Mouse (Mus musculus): ENCODE results near the gene Rph3al.

The Rph3al gene

DNA sequence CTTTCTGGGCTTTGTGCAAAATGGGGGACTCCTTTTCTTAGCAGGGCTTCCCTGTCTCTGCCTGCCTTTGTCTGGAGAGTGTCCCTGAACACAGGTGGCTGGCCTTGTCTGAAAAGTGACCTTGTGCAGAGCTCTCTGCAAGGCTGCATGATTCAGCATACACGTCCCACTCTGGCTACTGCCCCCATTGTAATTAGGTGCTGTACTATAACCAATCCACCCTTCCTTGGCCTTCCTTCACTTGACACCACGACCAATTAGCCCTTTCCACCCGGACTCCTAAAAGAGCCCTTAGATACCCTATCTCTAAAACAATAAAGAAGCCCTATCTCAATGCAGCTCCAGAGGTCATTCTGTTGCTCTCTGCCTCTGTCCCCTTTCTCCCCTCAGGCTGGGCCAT, 10.6 kb upstream of the Rph3al start:
- no peak for DNase-seq

DNA sequence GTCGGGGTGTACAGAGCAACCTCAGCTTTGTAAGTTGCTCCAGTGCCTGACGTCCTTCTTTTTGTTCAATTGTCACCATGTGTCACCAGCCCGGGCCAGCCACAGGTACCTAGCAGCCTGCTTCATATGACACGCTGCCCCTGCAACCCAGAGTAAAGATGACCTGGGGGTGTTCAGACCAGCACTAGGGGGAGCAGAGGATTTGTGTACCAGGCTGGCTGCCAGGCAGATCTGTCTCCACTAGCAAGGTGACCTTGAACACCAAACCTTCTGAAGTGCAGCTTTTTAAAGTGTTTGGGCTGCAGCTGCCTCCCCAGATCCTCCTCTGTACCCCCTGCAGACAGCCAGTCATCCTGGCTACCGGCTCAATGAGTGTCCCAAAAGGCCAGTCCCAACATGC, 9.0 kb upstream of the Rph3al start:
- DNase-seq: no peak

DNA sequence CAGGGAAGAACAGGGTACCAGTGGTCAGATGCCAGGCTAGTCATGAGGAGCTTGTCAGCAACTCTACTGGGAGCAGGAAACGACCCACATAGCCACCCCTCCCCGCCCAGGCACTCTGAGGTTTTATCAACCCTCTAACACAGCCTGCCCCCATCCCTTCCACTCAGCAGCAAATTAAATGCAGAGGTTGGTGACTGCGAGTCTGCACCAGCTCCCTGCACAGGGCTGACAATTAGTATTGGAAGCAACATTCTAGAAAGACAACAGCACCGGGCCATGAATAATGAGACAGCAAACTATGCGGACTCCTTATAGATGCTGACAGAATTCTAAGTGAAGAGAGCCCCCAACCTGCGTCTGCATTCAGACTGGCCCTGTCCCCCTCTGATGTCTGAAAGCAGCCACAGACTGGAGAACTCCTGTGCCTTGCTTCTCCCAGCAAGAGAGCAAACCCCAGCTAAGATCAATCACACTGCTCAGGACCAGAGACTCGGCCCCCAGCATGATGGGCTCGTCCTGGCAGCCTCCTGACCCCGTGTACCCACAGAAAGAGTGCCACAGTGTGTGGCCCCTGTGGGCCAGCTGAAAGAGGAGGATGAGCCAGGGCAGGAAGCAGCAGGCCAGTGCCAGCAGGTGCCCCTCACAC, 7.7 kb upstream of the Rph3al start:
- no peak for DNase-seq

DNA sequence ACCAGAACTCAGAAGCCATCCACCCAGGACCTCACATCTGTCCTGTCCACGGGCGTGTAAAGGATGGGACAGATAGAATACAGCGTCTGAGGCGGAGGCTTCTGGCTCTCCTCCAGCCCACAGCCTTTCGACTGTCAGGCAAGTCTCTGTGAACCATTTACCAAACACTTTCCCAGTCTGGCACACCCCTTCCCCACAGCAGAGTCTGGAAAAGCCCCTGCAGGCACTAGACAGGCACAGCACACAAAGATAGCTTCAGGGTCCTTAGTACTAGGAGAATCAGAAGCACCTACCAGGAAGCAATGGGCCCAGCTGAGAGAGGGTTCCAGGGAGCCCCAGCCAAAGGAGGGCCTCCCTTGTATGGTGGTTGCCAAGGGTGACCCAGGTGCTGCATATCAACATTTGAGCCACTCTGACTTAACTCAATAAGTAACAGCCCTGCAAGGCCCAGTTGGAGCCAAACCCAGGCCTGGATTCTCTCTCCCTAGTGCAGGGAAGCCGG, 808 bp downstream of the Rph3al start:
- DNase-seq: no peak

DNA sequence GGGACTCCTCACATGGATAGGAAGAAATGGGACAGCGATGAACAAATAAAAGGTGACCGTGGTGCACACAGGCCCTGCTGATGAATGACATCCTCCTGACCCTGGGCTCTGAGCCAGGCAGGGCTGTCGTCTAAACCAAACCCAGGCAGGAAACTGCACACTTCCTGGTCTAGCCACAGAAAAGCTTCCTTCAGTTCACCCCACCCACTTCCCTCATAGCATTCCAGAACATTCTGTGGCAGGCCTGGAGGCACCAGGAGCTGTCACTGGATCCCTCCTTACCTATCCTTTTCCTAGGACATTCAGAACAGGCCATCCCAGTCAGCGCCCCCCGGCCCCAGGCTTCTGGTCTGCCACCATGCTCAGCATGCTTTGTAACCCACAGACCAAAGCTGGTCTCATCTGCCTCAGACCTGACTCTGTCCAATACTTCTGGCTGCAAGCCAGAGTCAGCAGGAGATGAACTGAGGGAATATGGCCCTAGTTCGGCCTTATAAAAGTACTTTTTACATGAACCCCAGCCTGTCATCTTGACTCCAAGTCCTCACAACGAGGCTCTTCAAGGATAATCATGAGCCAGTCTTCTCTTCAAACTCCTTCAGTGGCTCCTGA, 2.3 kb downstream of the Rph3al start:
- DNase-seq: peak; percentile 18

DNA sequence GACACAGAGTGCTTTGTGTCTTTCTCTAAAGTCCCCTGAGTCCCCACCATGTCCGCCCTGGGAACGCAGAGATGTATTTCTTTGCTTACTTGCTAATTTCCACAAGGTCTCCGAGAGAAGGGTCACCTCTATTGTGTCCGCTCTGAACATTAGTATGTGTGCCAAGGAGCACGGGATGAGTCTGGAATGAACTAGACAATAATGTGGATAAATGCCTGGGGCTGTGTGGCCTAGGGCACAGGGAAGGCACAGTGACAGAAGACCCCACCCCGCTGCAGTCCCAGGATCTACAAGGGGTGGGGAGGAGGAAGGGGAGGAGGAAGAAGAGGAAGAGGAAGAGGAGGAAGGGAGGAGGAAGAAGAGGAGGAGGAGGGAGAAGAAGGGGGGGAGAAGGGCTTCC, 3.8 kb downstream of the Rph3al start:
- DNase-seq: no peak

DNA sequence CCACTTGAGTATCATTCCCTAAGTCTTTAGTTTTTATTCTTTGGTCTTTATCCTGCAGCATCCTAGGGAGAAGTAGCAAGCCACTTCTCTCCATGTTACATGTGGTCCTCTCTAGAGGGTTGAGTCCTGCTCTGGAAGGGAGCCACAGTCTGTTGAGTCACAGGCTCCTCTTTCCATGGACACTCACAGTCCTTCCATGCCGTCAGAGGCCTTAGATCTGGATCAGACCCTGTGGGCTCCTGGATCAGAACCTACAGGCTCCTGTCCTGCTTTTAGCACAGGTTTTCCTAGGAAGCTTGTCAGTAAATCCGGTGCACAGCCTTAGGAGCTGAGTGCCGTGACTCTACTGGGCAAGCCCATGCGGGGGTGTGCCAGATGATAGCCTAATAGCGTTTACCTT, 4.9 kb downstream of the Rph3al start:
- no peak for DNase-seq

DNA sequence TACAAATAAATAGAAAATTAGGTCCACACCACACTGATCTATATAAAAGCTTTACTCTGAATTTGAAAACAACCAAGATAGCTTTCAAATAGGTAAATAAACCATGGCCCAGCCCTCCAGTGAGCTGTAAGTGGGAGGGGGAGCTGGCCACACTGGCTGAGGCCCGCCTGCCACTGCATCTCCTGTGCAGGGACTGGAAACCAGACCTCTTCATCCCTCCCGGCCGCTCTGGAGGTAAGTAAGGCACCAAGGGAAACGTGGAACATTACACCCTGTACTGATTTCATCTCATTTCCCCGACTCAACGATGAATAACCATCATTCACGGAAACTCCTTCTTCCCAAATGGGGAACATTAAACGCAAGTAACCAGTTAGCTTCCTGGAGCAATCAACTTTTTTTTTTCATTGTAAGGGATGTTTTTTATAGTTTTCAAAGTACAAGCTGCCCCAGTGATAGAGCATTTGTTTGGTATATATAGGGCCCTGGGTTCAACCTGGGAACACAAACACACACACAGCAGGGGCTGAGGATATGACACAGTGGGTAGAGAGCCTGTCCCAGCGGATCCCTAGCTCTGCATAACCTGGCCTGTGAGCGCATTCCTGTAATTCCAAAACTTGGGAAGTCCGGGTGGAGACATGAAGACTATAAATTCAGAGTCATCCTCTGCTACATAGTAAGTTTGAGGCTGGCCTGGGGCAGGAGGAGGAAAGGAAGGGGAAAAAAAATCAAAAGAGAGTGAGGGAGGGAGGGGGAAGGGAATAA, 7.1 kb downstream of the Rph3al start:
- no peak for DNase-seq

DNA sequence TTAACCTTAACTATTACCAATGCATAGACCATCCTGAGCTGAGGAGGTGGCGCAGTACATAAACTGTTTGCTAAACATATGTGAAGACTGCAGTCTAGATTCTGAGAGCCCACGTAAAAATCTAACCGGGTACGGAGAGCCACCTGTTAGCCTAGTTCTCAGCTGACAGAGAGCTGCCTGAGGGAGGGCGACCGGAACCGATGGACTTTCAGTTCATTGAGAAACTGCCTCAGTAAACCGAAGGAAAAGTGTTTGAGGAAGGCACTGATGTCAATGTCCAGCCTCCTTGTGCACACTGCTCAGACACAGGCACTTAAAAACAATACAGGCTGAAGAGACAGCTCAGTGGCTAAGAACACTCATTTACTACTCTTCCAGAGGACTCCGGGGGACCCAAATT, 8.0 kb downstream of the Rph3al start:
- no peak for DNase-seq

DNA sequence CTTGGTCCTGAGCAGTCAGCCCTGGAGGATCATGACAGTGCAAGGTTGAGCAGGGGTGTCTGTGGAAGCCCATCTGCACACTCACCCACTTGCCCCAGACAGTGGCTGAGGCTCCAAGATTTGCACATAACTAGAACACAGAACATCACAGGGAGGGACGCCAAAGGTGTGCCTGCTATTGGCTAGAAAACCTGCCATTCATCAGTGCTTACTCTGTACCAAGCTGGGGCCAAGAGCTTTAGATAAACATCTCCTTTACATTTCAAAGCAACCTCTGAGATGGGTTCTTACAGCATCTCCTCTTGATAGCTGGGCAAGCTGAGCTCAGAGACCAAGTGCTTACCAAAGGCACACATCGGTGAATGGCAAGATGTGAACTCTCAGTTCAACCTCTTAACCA, 10.3 kb downstream of the Rph3al start:
- DNase-seq: no peak

DNA sequence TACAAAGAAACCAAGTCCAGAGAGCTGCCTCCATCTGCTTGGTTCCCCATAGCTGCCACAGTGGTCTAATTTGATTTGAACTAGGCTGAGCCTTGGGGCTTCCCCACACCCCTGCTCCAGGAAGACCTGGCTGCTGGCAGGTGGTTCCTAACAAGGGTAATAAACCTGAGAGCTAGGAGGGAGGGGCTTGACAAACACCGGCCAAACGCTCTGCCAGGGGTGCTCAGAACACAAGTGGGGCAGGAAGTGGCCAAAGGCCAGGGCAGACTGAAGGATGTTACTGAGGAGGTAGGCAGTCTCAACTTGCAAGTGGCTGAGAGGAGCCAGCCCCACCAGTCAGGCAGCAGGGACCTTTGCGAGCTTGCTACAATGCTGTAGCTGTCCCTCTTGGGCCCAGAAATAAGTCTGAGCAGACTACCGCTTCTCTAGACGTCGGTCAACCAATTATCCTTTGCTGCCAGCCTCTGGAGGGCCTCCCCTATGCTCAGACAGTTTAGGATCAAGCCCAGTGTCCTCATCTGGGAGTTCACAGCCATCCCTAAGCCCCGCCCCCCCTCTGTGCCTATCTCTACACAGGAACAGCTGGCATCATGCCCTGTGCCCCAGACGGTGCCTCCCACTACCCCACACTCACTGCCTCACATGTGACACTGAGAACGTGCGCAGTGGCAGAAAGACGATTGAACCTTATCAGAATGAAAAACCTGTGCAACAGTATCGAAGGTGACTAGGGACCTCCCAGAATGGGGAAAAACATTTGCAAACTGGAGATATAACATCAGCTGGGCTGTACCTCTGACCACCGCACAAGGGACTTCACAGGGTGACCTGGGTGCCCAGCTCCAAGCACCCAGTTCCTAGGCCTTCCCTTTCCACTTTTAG, 11.6 kb downstream of the Rph3al start:
- DNase-seq: peak; percentile 66

DNA sequence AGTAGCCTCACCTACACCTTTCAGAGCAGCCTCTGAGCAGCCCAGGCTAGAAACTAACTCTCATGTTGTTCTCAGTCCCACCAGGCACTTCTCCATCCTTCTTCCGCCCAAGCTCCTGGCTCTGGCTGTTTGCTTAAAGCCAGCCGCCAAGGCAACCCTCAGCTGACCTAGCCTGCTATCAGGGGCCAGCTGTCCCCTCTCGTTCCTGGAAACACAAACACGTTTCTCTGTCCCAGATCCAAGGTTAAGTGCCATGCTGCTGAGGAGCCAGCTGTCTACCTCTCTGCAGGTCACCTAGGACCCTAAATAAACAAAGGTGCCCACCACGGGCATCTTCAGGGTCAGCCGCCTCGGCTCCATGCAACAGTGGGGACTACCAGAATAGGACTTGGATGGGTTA, 12.4 kb downstream of the Rph3al start:
- DNase-seq: no peak

DNA sequence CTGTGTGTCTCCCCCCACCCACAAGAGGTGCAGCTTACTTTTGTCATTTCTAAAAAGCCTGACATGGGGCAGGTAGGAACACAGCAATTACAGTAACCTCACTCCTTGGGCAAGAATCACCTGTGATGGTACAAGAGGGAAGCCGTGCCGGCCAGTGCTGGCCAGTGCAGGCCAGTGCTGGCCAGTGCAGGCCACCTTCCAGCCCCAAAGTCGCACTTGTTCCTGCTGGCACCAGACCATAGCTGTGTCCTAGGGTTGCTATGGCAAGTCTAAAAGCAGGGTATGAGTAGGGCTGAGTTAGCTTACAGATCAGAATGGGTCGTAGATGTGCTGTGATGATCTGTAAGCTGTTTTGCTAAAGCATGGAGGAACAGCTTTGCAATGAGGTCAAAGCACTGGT, 15.5 kb downstream of the Rph3al start:
- no peak for DNase-seq

DNA sequence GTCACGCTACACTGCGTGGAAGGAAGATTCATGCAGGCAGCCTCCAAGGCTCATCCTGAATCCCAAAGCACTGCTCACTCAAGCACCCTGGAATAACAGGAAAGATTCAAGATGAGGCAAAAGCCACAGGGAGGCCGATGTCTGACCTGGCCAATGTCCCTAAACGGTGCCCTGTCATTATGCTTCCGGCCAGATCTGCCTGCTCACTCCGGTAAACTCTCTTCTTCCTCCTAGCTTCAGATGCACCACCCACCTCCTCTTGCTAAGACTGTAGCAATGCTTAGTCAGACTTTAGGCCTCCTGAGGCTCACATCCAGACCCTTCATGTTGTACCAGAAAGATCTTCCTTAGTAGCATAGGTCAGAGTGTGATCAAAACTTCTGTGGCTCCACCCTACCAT, 19.1 kb downstream of the Rph3al start:
- DNase-seq: no peak

DNA sequence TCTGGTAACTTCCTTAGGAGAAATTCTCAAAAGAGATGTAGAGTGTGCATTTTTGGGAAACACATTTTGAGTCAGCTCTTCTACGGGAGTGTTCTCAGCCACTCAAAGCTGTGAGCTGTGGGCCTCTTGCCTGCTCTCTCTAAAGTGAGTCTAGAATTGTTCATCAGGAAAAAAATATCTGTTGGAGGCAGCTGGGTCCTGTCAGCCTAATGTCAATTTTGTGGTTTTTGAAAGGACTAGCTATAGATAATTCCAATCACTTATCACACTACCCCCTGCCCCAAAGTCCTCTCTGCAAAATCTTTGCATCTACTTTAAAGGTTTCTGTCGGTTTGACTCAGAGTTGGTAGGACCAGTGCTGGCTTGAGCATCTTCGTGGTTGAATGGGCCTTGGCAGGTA, 20.9 kb downstream of the Rph3al start:
- no peak for DNase-seq

DNA sequence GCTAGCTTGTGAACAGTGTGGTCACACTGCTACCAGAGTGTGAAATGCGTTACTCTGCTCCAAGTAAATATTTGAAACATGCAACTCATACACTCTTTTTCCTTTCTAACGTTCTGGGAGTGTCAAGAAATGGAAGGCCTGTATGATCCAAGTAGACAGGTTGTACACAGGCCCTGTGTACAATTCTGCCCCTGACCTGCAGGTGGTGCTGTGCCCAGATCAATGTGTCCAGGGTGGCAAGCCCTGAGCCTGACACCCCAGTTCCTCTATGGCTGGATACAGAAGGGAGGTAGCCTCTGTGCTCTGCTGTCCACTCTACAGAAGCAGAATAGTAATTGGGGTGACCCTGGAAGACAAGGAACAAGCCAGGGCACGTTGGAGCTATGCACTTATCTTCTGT, 24.3 kb downstream of the Rph3al start:
- DNase-seq: no peak

DNA sequence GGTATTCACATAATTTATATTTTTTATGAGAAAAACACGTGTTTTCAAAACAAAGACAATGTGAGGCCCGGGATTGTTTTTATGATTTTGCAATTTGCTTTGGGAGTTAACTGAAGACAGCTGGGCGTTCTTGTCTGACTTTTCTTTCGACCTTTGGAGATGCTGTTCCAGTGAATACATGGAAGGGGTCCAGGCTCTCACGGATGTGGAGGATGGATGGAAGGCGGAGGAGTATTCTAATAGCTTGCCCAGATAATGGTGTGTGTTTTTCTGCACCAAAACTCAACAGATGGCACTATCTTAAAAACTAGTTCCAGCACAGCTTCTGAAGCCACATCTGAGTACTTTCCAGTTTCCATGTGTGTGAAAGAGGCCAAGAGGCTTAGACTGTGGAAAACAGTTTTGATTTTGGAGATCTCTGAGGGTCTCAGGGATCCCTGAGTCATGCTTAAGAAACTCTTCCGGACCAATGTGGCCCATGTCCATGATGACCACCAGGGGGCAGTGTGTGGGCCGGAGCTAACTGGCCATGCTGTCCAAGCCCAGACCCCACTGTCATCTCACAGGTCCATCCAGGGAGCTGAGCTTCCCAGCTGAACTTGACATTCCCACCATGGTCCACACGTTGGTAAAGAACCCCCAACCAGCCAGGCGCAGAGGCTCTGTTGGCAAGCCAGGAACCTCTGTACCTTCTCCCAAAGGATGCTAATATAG, 25.1 kb downstream of the Rph3al start:
- DNase-seq: peak; percentile 54

DNA sequence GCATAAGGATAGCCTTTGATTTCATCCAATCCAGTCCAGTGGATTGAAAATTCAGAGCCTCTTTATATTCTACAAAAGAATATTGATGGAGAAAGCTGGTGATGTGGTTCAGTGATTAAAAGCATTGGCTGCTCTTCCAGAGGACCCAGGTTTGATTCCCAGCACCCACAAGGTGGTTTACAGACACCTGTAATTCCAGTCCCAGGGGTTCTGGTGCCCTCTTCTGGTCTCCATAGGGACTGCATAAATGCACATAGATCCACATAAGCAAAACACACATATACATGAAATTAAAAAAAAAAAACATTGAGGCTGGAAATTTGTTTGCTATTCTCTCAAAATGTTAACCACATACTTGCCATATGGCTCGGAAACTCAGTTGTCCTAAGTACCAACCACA, 26.3 kb downstream of the Rph3al start:
- DNase-seq: no peak

DNA sequence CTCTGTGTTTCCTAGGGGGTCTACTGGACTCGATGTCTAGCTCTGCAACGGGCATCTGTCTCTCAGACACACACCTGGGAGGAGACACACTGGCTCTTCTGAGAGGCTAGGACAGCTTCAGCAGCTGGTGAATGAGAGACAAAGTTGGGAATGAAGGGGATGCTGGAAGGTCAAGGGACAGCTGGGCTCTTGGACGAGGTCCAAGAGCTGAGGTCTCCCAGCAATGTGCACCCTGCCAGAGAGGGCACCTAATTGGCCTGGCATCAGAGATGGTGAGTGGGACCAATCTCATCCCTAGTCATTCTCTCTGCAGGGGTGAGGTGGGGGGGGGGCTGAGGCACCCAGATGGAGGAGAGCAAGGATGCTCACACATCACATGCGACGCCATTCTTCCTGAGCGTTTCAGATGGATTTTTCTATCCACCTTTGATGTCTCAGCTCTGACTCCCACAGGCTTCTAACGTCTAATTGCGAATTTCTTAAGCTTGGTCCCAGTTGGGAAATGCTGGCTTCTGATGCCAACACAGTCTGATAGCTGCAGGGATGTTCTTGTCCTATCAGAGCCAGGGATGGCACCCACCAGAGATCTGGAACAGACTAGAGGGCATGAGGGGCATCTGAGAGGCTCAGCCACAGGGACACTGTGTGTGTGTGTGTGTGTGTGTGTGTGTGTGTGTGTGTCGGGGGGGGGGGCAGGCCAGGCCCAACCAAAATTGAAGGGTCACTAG, 28.4 kb downstream of the Rph3al start:
- DNase-seq: no peak

DNA sequence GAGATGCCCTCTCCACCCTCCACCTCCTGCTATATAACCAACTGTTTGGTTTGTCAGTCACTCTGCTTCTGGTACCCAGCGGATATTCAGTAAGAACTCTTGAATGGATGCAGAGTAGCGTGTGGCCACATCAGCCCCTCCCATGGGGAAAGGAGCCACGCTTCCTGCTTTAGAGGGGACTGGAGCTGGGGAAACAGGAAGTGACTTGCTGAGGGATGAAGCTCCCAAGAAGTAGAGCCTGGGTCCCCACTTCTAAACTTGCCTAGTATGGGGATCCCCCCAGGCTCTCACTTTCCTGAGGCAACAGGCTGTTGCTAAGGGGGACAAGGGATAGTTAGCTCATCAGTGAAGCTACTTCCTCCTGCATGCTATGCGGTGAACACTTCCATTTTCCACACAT, 30.8 kb downstream of the Rph3al start:
- no peak for DNase-seq

DNA sequence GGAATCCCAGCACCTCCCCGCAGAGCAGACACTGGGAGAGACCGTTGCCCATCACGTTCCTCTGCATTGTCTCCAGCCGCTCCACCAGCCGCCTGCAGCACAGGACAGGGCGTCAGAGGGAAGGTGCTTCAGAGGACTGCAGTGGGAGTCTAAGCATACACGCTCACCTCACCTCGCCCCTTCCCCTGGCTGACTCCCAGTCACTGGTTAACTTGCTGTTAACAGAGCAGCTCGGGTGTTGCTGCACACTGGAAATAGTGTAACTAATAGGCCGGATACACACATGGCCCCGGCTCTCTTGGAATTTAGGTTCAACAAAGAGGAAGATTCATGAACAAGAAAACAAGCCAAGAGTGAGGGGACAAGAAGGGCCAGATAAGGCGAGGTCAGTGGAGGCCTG, 31.7 kb downstream of the Rph3al start:
- DNase-seq: no peak

DNA sequence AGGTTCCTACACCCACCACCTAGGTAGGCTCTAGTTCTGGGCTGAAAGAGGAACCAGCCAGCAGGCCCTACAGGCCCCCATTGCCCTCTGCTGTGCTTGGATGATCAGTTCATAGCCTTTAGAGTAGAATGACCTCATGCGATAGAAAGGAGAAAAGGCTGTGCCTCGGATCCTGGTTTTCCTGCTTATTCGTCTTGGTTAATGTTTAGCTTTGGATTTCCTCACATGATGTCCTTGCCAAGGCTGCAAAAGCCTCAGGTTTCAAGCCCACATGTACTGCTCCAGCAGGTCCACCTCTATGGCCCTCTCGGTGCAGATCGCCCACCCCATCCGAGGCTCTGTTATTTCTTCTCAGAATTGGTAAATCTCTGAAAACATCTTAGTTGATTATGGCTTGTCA, 33.2 kb downstream of the Rph3al start:
- no peak for DNase-seq

All from layer of hippocampus, adult 9-11 months (tissue).